In the genomic region with DNA sequence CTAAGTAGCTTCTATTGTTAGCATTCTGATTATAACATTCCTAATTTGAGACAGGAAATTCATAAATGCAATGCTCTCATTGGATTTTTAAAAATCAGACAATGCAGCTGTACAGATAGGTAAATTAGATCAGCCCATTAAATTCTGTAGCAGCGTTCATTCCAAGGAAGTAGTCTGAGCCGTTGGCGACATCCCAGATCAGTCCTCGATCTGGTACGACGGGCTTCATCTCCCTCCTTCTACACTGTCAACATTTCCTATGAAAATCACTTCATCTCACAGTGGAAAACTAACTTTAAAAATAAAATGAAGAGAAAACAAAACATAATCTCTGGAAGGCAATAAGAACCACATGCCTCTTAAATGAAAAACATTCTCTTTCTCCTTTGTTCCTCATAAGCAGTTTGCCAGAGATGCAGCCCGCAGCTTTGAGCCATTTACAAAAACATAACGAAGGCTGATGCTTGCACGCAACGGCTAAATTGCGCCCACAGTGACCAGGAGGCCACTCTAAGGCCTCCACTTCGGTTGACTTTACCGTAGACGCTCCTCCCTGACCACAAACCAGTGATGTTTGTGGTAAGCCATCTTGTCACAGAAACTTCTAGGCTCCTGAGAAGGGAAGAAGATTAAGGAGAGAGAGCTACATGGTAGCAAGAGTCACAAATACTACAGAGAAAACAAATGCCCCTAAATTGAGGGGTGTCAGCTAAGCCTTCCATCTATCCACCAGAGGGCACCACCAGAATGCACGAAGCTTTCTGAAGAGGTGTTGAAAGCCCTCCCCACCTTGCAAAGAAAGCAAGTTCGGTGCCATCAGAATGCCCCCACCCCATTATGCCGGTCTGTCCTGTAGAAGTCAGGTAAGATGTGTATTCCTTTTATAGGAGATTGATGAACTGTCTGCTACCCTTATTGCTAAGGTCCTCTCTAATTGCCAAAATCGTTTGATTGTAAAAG, we compare ENCODE assay signal across 10 mouse cellular contexts.
DNase-seq lines count a peak whose midpoint lies in the region; ATAC-seq and TF ChIP-seq lines count a peak whose summit lies in the region.
"Had no signal": no experiment of that assay in that cellular context is flagged by ENCODE, and none has a peak within 500 bp of the region (broad histone marks: within the 10 kb centered on the region; RNA-seq: fewer than 3 reads in every experiment).

No protein-coding gene starts in this region.

- H3K27ac ChIP-seq in heart, postnatal 0 days (ENCODE audit: low read depth) = no peak overlapping the region
- H3K27ac ChIP-seq: liver, embryonic 13.5 days had no signal

- ATAC-seq in heart, postnatal 0 days (ENCODE audit: insufficient read depth, low read depth) = no peak; the same call in 1 of the 2 replicates
- ATAC-seq in erythroid progenitor cell, adult 5-6 weeks (replicated peaks; ENCODE audit: low FRiP score, poor library complexity, severe bottlenecking) = no peak

- no peak overlapping the region for H3K4me3 ChIP-seq in heart, postnatal 0 days (ENCODE audit: low read depth, low read length)
- H3K4me3 ChIP-seq in lung, adult 2 months (replicated peaks; ENCODE audit: extremely low read depth, low read depth, low read length) = no peak overlapping the region
- H3K4me3 ChIP-seq: liver, embryonic 13.5 days; stomach, embryonic 15.5 days had no signal

- H3K4me1 ChIP-seq in heart, postnatal 0 days (ENCODE audit: control insufficient read depth, insufficient read depth) = no peaks in the 10 kb centered on the region
- H3K4me1 ChIP-seq in lung, adult 2 months (ENCODE audit: control insufficient read depth, insufficient read depth, low read length) = peaks cover 5% of the 10 kb centered on the region; the same call in 1 of the 2 replicates
- H3K4me1 ChIP-seq: liver, embryonic 13.5 days had no signal

- DNase-seq in layer of hippocampus, adult 11-12 months (ENCODE audit: low spot score) = peak; percentile 54
- no peak for DNase-seq in layer of hippocampus, adult 9-10 months (ENCODE audit: low spot score)
- DNase-seq in Muller cell, postnatal 12 days (ENCODE audit: inconsistent ontology term) = peak; percentile 26
- DNase-seq in brain, embryonic 14.5 days (ENCODE audit: low read depth) = peak; percentile 54
- DNase-seq in heart, postnatal 0 days (ENCODE audit: low spot score) = peak; percentile 42
- peak; percentile 32 for DNase-seq in lung, adult 2 months
- peak; percentile 17 for DNase-seq in skeletal muscle tissue, adult 2 months (ENCODE audit: low read depth, low spot score)
- DNase-seq: liver, embryonic 13.5 days had no signal

- TF ChIP-seq POLR2A in brain, embryonic 14.5 days (IDR thresholded peaks at IDR 0.05; ENCODE audit: borderline replicate concordance, extremely low read depth, insufficient read depth, insufficient read length, poor library complexity, severe bottlenecking) = no peak
- TF ChIP-seq POLR2A in lung, adult 2 months (IDR thresholded peaks at IDR 0.05; ENCODE audit: borderline replicate concordance, extremely low read depth, low read depth, low read length) = no peak

- H3K36me3 ChIP-seq in heart, postnatal 0 days (replicated peaks; ENCODE audit: control insufficient read depth, insufficient read depth, low read length) = no peaks in the 10 kb centered on the region
- H3K36me3 ChIP-seq: liver, embryonic 13.5 days; stomach, embryonic 15.5 days had no signal

- no peaks in the 10 kb centered on the region for H3K9me3 ChIP-seq in heart, postnatal 0 days (replicated peaks; ENCODE audit: control insufficient read depth, low read length)
- H3K9me3 ChIP-seq: liver, embryonic 13.5 days; stomach, embryonic 15.5 days had no signal

- H3K9ac ChIP-seq in heart, postnatal 0 days (replicated peaks; ENCODE audit: low read depth, low read length) = no peak overlapping the region
- H3K9ac ChIP-seq: liver, embryonic 13.5 days; stomach, embryonic 15.5 days had no signal

- TF ChIP-seq CTCF in brain, embryonic 14.5 days (IDR thresholded peaks at IDR 0.05; ENCODE audit: borderline replicate concordance, extremely low read depth, insufficient read depth, insufficient read length) = peak; percentile 62; the same call in 1 of the 2 replicates
- TF ChIP-seq CTCF in heart, postnatal 0 days (IDR thresholded peaks at IDR 0.05; ENCODE audit: low read depth) = peak; percentile 80
- TF ChIP-seq CTCF in lung, adult 2 months (IDR thresholded peaks at IDR 0.05; ENCODE audit: insufficient read depth, low read length) = peak; percentile 68

- no peaks in the 10 kb centered on the region for H3K27me3 ChIP-seq in heart, postnatal 0 days (ENCODE audit: control insufficient read depth, insufficient read depth, low read length)
- H3K27me3 ChIP-seq: liver, embryonic 13.5 days; stomach, embryonic 15.5 days had no signal

- TF ChIP-seq EP300 in heart, postnatal 0 days (IDR thresholded peaks at IDR 0.05; ENCODE audit: low read depth) = no peak

- no peak overlapping the region for H3K4me2 ChIP-seq in heart, postnatal 0 days (ENCODE audit: low read depth, low read length)
- H3K4me2 ChIP-seq: liver, embryonic 13.5 days; stomach, embryonic 15.5 days had no signal

- 65% methylated on average over 18 of the region's 18 CpGs for WGBS in heart, postnatal 0 days
- WGBS in lung, adult 2 months = 55% methylated on average over 18 of the region's 18 CpGs
